Mouse (Mus musculus) heart, adult 8-10 months (tissue): ENCODE measurements at regions not wholly inside any gene's neighbourhood (a gene's known extent, or its start where the extent isn't known, plus 50 kb on each side); places are given as distances from the start of the nearest gene placed in this dataset.
A peak's percentile ranks its signal among the peaks of the same experiment; 100 is the strongest.
"Not testable (repeated sequence)": the region's sequence is repeated elsewhere in the genome, so short reads cannot be mapped to it uniquely, and the experiment has no call there.

ENCODE experiments used
- DNase-seq: peaks from one replicate; pipeline ENCODE4 v3.0.0; 2022; ENCODE audit warnings: low spot score

DNA sequence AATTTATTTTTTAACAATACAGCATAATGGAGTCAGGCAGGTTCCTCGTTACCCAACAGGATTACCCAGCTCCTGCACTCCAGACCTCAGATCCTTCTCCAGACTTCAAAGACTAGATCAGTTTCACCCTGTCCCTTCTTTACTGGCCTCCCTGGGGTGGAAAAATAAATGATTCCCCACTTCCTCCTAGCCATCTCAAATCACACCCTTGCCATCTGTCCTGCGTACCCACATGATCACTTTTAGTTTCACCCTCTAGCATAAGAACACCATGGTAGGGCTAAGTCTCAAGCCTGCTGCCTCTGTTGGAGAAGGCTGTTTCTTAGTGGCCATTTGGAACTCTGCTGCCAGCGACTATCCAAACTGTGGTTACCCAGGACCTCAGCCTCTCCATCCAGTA lies 222.0 kb downstream of the Plxna1 start:
- no peak for DNase-seq

GRCm38 (mm10) chr6:89153027-89153662 lies 209.3 kb downstream of the Plxna1 start:
- no peak for DNase-seq

DNA sequence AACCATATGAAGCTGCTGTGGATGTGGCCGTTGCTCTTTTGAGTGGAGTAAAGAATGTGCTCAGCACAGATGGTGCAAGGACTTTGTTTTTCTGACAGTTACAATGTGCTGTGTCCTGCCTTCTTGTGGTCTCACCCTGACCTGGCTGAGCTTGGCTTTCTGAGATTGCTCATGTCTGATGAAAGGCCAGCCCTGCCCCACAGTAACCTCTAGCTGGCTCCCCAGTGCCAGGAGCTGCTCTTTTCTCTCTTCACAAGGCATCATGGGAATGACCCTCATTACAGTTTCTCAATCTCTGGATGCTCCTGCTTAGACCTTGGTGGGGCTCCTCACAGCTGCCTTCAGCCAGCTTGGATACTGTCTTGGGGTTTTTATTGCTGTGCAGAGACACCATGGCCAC lies 204.9 kb downstream of the Plxna1 start:
- DNase-seq, result no peak

DNA sequence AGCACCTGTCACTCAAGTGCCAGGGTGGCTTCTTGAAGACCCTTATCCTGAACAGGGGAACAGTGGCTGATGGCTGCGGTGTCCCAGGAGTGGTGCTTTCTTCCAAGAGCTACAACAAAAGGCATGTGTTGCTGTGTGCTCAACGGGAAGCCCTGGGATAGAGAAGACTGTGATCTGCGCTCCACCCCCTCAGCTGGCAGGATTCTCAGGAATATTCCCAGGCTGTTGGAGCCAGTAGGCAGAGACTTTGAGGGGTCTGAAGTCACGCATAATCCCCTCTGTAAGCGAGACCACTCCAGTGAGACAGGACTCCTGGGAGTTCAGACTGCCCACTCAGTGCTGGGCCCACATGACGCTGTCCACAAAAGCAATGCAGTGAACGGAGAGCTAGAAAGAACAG lies 202.4 kb downstream of the Plxna1 start:
- no peak for DNase-seq

- no peak for DNase-seq
These were observed 200.7 kb downstream of the Plxna1 start for GRCm38 (mm10) chr6:89161746-89162145.

DNA sequence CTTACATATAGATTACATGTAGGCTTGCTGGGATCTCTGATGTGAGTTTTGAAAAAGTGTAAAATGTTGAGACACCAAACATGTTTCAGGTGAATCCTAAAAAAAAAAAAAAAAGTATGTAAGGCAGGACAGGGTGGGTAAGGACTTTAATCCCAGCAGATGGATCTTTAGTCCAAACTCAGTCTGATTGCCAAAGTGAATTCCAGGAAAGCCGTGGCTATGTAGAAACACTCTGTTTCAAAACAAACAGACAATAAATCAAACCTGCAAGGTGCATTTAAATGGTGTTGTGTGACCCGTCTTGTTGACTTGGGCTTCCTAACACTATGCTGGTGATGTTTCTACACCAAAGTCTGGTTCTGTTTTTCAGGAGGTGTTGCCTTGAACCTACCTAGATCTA lies 192.9 kb downstream of the Plxna1 start:
- no peak for DNase-seq

DNA sequence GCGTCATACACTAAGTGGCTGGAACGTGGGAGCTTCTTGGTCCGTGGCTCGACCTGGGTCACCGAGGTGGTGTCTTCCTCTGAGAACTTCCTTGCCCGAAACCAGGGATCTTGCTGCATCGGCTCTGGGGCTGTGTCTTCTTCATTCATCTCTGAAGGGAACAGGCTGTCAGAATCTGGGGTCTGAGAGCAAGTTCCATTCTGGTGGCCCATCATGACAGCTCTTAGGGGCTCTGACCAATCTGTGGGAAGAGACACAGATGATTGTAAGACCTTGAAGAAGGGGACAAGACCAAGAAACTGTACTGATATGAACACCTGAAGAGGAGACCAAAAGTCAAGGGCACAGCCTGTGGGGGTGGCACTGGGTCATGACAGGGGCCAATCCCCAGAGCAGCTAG lies 177.5 kb downstream of the Plxna1 start:
- not testable (repeated sequence) for DNase-seq

DNA sequence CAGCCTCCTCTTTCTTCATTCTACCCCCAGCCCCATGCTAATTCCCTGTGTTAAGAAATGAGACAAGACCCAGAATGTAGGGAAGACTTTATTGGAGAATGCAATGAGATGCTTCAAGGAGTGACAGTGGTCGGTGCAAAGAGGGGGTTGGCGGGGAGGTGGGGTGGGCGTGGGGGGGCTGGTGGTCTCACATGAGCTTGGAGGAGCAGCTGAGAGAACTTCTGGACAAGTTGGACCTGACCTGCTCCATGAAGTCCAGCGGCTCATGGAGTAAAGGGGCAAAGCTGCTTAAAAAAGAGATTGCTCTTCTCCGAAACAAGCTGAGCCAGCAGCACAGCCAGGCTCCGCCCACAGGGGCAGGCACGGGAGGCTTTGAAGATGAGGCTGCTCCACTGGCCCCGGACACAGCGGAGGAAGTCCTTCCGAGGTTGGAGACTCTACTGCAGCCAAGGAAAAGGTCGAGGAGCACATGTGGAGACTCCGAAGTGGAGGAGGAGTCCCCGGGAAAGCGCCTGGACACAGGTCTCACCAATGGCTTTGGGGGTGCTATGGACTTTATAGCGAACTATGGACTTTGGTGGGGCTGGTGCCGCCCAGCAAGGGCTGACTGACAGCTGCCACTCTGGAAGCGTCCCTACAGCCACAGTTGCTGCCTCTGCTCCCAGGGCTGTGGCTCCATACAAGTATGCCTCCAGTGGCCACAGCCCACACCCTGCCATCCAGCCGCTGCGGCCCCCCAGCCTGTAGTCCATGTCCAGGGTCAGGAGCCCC lies 161.7 kb downstream of the Plxna1 start:
- not testable (repeated sequence) for DNase-seq

DNA sequence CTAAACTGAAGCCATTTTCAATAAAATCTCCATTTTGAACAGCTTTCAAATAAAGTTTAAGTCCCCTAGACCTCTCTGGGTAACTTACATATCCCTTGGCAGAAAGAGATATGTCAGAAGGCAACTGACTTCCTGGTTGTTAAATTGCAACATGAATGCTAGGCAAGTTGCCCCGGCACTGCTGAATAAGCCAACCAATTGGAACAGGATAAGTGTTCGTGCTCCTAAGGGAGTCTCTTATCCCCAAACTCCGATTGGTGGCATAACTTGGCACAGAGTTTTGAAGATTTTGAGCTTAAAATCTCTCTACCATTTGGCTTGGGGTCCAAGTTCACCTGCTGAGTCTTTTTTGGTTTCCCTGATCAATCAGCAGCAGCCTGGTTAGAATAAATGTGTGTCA lies 147.4 kb downstream of the Plxna1 start:
- no peak for DNase-seq

GRCm38 (mm10) chr6:89235416-89236075 lies 126.9 kb downstream of the Plxna1 start:
- no peak for DNase-seq

- no peak for DNase-seq
These were observed 126.2 kb downstream of the Plxna1 start for GRCm38 (mm10) chr6:89236226-89236625.

DNA sequence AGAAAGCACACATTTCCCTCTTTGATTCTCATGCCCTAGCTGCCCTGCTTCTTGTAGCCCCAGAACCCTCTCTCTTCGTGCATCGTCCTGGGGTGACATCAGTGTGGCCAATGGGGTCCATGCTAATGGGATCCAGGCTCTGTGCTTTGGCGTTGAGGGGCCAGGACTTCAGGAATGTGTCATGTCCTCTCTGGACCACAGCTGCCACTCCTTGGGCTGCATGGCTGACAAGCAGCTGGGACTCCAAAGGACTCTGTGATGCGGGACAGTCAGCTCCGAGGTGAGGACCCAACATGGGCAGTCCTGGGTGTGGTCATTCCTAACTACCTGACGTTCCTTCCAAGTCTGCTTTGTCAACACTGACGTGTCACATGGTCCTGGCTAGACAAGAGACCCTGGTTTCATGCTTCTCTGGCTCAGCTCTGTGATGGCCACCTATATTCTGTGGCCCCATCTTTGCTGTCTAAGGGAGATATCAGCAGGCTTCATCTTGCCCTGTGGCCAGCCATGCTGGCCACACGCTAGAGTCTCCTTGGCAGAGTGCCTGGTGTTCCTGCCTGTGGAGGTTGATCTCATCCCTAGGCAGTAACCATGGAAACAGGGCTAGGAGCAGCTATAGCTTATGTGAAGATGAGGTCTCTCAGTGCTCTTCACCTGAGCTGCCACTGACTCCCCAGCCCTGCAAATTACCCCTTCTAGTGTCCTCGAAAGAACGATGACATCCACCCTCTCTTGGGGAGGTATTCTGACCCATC lies 125.4 kb downstream of the Plxna1 start:
- DNase-seq, result no peak

DNA sequence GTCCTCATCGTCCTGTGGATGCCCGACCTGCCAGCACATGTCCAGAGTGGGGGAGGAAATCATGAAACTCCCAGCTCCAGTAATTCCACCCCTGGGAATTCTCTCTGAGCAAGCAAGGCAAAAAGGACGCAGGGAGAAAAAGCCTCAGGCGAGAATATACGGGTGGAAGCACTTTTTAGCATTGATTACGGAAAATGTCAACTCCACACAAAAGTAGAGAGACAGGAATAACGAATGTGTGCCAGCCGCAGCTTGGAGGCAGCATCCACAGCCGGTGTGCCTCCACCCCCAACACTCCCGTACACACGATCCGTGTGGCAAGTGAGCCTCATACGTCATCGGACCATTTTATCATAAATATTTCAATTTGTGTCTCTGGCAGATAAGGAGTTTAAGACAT lies 123.5 kb downstream of the Plxna1 start:
- peak; percentile 11 for DNase-seq

DNA sequence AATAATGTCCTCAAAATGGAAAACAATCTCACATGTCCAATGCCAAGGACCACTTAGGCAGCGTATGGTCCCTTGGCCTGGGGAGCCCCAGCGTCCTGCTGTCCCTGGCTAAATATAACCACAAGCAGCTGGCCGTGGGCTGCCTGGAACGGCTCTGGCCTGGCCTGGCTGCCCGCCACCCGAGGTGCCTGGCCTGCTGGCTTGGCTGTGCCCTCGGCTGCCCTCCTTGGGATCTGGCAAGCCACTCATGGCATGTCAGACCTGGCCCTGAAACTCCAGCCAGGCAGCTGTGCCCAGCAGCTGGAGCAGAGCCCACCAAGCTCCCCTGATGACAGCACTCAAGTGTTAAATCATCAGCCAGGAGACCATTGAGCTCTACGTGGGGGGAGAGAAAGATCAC lies 122.9 kb downstream of the Plxna1 start:
- DNase-seq, result peak; percentile 78

- no peak for DNase-seq
These were observed 122.2 kb downstream of the Plxna1 start for GRCm38 (mm10) chr6:89240168-89240705.

- DNase-seq, result no peak
These were observed 119.8 kb downstream of the Plxna1 start for GRCm38 (mm10) chr6:89242371-89243288.

- DNase-seq, result no peak
These were observed 116.9 kb downstream of the Plxna1 start for GRCm38 (mm10) chr6:89245506-89245905.

DNA sequence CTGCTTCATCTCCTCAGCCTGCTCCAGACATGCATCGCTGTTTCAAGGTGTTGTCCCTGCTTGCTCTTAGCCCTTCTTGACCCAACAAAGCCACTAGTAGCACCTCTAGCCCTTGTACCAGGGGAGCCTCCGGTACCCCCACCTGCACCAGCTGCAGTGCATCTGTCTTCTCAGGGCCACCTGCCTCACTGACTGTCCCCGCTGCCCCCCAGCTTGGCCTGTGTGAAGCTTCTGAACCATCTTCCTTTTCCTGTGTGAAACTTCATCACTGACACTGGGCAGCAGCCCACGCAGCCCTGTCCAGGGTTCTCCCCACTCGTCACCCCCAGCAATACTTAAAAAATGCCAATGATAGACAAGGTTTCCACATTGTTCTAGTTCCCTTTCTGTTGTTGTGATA lies 116.2 kb downstream of the Plxna1 start:
- no peak for DNase-seq

DNA sequence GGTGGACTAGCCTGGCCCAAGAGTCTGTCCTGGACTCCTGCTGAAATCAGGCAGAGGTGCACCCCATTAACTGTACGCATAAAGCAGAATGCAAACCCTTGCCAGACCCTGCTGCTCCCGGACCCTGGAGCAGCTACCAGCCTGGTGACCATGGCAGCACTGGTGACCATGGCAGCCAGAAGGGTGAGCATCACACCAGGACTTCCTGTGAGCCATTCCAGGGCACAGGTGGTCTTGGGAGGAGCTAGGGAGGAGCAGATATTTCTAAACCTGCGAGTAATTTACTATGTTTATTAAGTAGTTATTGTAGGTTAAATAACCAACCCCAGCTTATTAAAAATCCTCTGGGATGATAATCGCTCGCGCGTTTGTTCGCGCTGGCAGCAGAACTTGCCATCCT lies 113.8 kb downstream of the Plxna1 start:
- DNase-seq, result no peak

DNA sequence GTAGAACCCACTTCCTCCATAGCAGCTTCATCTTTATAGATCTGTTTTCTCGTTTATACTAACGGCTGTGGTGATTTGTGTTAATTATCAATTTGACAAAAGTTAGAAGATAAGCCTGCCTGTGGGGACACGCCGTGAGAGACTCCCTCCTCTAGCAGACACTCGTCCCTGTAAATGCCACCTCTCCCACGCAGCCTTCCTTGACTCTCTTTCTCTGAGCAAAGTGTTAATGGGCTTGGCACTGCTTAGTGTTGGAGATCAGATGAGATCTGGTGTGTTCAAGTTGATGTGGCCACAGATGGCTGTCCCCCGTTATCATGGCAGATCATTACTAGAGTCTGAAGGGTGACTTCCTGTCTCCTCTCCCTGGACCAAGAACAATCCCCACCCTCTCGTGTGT lies 113.1 kb downstream of the Plxna1 start:
- DNase-seq, result no peak

DNA sequence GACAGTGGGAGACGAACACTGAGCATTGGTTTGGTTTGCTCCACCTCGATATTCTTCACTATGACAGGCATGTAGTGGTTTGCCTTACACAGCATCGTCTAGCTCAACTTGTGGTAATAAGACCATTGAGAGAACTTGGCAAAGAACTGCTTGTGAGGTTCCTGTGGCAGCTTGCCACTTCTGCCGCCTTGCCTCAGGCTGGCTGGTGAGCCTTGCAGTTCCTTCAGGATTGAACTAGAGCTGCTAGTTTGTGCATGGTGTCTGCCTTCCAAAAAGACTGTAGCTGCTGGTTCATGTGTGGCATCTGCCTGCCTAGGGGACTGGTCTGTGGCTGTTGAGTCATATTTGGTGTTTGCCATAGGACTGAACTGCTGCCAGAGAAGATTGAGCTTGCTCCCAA lies 110.8 kb downstream of the Plxna1 start:
- no peak for DNase-seq
